ENCODE assay signal across 21 mouse cellular contexts in genomic region chr16:10893161-10893560, GRCm38 (mm10). TPM values are rescaled to one million over a fixed set of nuclear protein-coding genes. Genes with fewer than 3 reads are reported as not detected.
A peak's percentile ranks its signal among the peaks of the same experiment; 100 is the strongest.
DNase-seq lines count a peak whose midpoint lies in the region; ATAC-seq and TF ChIP-seq lines count a peak whose summit lies in the region.
"Had no signal": no experiment of that assay in that cellular context is flagged by ENCODE, and none has a peak within 500 bp of the region (broad histone marks: within the 10 kb centered on the region; RNA-seq: fewer than 3 reads in every experiment).

No protein-coding gene starts in this region.

- no peak for TF ChIP-seq EP300 in heart, adult 2 months (IDR thresholded peaks at IDR 0.05; ENCODE audit: insufficient read depth, low read depth, low read length)

- TF ChIP-seq CTCF in heart, adult 2 months (IDR thresholded peaks at IDR 0.05) = no peak

- intact Hi-C loops in heart, adult 2 months (cut with DNase I) = no loop called here

- H3K79me2 ChIP-seq in heart, adult 2 months (replicated peaks; ENCODE audit: control insufficient read depth, insufficient read depth, low read length) = no peaks in the 10 kb centered on the region

- 0 out of 2 replicates have a peak, but pooled peaks have one; percentile 10 for ATAC-seq in heart, embryonic 11.5 days (replicated peaks; ENCODE audit: insufficient number of reproducible peaks, low FRiP score, low TSS enrichment)
- ATAC-seq: forebrain, embryonic 16.5 days; hindbrain, embryonic 16.5 days; inflammation-experienced regulatory T-cells, adult 6 months; intestine, postnatal 0 days; Patski had no signal

- no peaks in the 10 kb centered on the region for H3K36me3 ChIP-seq in heart, embryonic 11.5 days (ENCODE audit: control insufficient read depth, insufficient read depth, low read length)
- no peaks in the 10 kb centered on the region for H3K36me3 ChIP-seq in heart, adult 2 months (ENCODE audit: control insufficient read depth, insufficient read depth, low read length)
- H3K36me3 ChIP-seq in forebrain, embryonic 10.5 days (replicated peaks) = no peaks in the 10 kb centered on the region
- H3K36me3 ChIP-seq: embryonic facial prominence, embryonic 12.5 days; forebrain, embryonic 12.5 days; heart, embryonic 13.5 days; hindbrain, embryonic 12.5 days had no signal

- H3K4me1 ChIP-seq in heart, embryonic 11.5 days (ENCODE audit: control insufficient read depth, insufficient read depth, low read length) = 0 out of 2 replicates have a peak, but pooled peaks cover 5% of the 10 kb centered on the region
- no peaks in the 10 kb centered on the region for H3K4me1 ChIP-seq in heart, adult 2 months (ENCODE audit: control insufficient read depth, insufficient read depth, low read length)
- peaks cover 5% of the 10 kb centered on the region; the same call in 1 of the 2 replicates for H3K4me1 ChIP-seq in forebrain, embryonic 10.5 days
- H3K4me1 ChIP-seq: forebrain, embryonic 12.5 days had no signal

- no peak overlapping the region for H3K4me2 ChIP-seq in heart, embryonic 11.5 days
- H3K4me2 ChIP-seq: embryonic facial prominence, embryonic 12.5 days; forebrain, embryonic 12.5 days; heart, embryonic 13.5 days; hindbrain, embryonic 12.5 days had no signal

- no peak overlapping the region for H3K9ac ChIP-seq in heart, embryonic 11.5 days (ENCODE audit: low read depth, low read length)
- H3K9ac ChIP-seq in heart, adult 2 months (ENCODE audit: low read depth, low read length) = no peak overlapping the region
- H3K9ac ChIP-seq: embryonic facial prominence, embryonic 12.5 days; forebrain, embryonic 12.5 days; heart, embryonic 13.5 days; hindbrain, embryonic 12.5 days had no signal

- H3K27ac ChIP-seq in heart, embryonic 11.5 days (ENCODE audit: low read depth, low read length) = no peak overlapping the region
- no peak overlapping the region for H3K27ac ChIP-seq in heart, adult 2 months
- H3K27ac ChIP-seq in forebrain, embryonic 10.5 days = no peak overlapping the region
- H3K27ac ChIP-seq: embryonic facial prominence, embryonic 12.5 days; forebrain, embryonic 12.5 days; heart, embryonic 13.5 days; hindbrain, embryonic 12.5 days had no signal

- no peak overlapping the region for H3K4me3 ChIP-seq in heart, embryonic 11.5 days (ENCODE audit: low read depth, low read length)
- no peak overlapping the region for H3K4me3 ChIP-seq in heart, adult 2 months
- H3K4me3 ChIP-seq in forebrain, embryonic 10.5 days = no peak overlapping the region
- H3K4me3 ChIP-seq: embryonic facial prominence, embryonic 12.5 days; forebrain, embryonic 12.5 days; heart, embryonic 13.5 days; hindbrain, embryonic 12.5 days had no signal

- no peak for DNase-seq in heart, adult 2 months
- peak; percentile 46 for DNase-seq in ES-CJ7 (ENCODE audit: low read depth, low spot score)
- DNase-seq in adrenal gland, adult 2 months = peak; percentile 87
- DNase-seq in adrenal gland, postnatal 25 days = peak; percentile 73
- no peak for DNase-seq in forebrain, embryonic 10.5 days (ENCODE audit: extremely low spot score, low spot score)
- DNase-seq in spleen, adult 12 weeks (ENCODE audit: low spot score) = no peak
- DNase-seq: cerebellum, adult 2 months; cerebellum, postnatal 14 days; gastrocnemius, postnatal 10 days; heart, adult 18-20 months; heart, postnatal 36 days had no signal

- TF ChIP-seq POLR2A in heart, adult 2 months (IDR thresholded peaks at IDR 0.05; ENCODE audit: insufficient read depth, low read depth, low read length) = no peak

- no peaks in the 10 kb centered on the region for H3K27me3 ChIP-seq in heart, embryonic 11.5 days (ENCODE audit: control insufficient read depth, insufficient read depth, low read length)
- no peaks in the 10 kb centered on the region for H3K27me3 ChIP-seq in heart, adult 2 months (ENCODE audit: control insufficient read depth, insufficient read depth, low read length)
- H3K27me3 ChIP-seq in forebrain, embryonic 10.5 days (ENCODE audit: poor library complexity, severe bottlenecking) = no peaks in the 10 kb centered on the region
- H3K27me3 ChIP-seq: embryonic facial prominence, embryonic 12.5 days; forebrain, embryonic 12.5 days; heart, embryonic 13.5 days; hindbrain, embryonic 12.5 days; Patski had no signal

- H3K9me3 ChIP-seq in heart, embryonic 11.5 days (replicated peaks; ENCODE audit: control insufficient read depth, low read length) = no peaks in the 10 kb centered on the region
- H3K9me3 ChIP-seq in forebrain, embryonic 10.5 days = peaks cover 9% of the 10 kb centered on the region; the same call in 1 of the 2 replicates
- H3K9me3 ChIP-seq: embryonic facial prominence, embryonic 12.5 days; forebrain, embryonic 12.5 days; hindbrain, embryonic 12.5 days had no signal

- 67% methylated on average over 4 of the region's 4 CpGs for WGBS in heart, embryonic 11.5 days (ENCODE audit: insufficient replicate concordance)
- 61% methylated on average over 4 of the region's 4 CpGs for whole genome bisulfite sequencing in heart, adult 2 months
- 79% methylated on average over 4 of the region's 4 CpGs for WGBS in forebrain, embryonic 10.5 days

RNA-seq across cellular contexts. Expression of gene Rmi2, which starts 58.3 kb away (rescaled TPM):
- 2.7 and 2.9 TPM in 2 replicates for polyA plus RNA-seq in heart, embryonic 11.5 days (2014; fragmentation: Nextera tagmentation; extraction: Ambion mirVana)
- total RNA-seq in heart, adult 2 months (2021) = under 1 TPM; 0.26 to 0.30 TPM
- polyA plus RNA-seq in heart, adult 2 months (2012; rRNA removed) = 0.45 and 0.47 TPM in 2 replicates
- total RNA-seq in adrenal gland, adult 2 months (2021) = under 1 TPM; 0.38 to 0.46 TPM
- polyA plus RNA-seq in adrenal gland, adult 2 months (2012; rRNA removed) = 0.77 and 1.3 TPM in 2 replicates
- total RNA-seq in adrenal gland, postnatal 25 days (2021) = 1.7 and 2.1 TPM in 2 replicates
- 5.0 and 5.2 TPM in 2 replicates for polyA plus RNA-seq in forebrain, embryonic 10.5 days (2016; fragmentation: Nextera tagmentation; extraction: Ambion mirVana)

Comparison
In these comparisons a context has a peak if more than half of its experiments do, and no peak if none do; other contexts are left out.
1. DNase-seq: peak in ES-CJ7 (single experiment), adrenal gland, adult 2 months (single experiment) and adrenal gland, postnatal 25 days (single experiment); none in heart, adult 2 months (0 of 2), forebrain, embryonic 10.5 days (single experiment) and spleen, adult 12 weeks (single experiment).